Mouse (Mus musculus) testis, adult 2 months (tissue): ENCODE data around the gene Uhrf2. TPM values are rescaled to one million over a fixed set of nuclear protein-coding genes. Genes with fewer than 3 reads are reported as not detected.

Experiments used
- H3K27ac ChIP-seq: fragments of 200-500 bp; 2 replicates; pipeline ENCODE4 v1.5.1; 2012; ENCODE audit warnings: low read depth, low read length; ENCODE audit not compliant: control insufficient read depth, insufficient read depth
- H3K27me3 ChIP-seq: fragments of 200-500 bp; 2 replicates; pipeline ENCODE4 v1.6.1; 2012; ENCODE audit warnings: mild to moderate bottlenecking, low read length, moderate library complexity; ENCODE audit not compliant: control insufficient read depth, insufficient read depth
- H3K36me3 ChIP-seq: fragments of 200-500 bp; 2 replicates; pipeline ENCODE4 v1.6.1; 2012; ENCODE audit warnings: mild to moderate bottlenecking, low read length; ENCODE audit not compliant: control insufficient read depth, insufficient read depth
- H3K4me1 ChIP-seq: fragments of 200-500 bp; 2 replicates; pipeline ENCODE4 v1.6.1; 2012; ENCODE audit warnings: low read length; ENCODE audit not compliant: control insufficient read depth, insufficient read depth
- H3K4me3 ChIP-seq: fragments of 200-500 bp; 2 replicates; pipeline ENCODE4 v1.5.1; 2012; ENCODE audit warnings: low read depth, mild to moderate bottlenecking, low read length, moderate library complexity, mixed read lengths; ENCODE audit not compliant: control insufficient read depth
- CTCF ChIP-seq: fragments of 200-500 bp; IDR thresholded peaks from 2 replicates; pipeline ENCODE4 v1.5.1; 2012; ENCODE audit warnings: low read depth, mild to moderate bottlenecking, inconsistent platforms, low read length, moderate library complexity; ENCODE audit not compliant: control insufficient read depth, insufficient read depth, insufficient replicate concordance
- POLR2A ChIP-seq: fragments of 200-500 bp; IDR thresholded peaks from 2 replicates; pipeline ENCODE4 v1.6.1; 2012; ENCODE audit warnings: low read depth, mild to moderate bottlenecking, inconsistent platforms, low read length, moderate library complexity; ENCODE audit not compliant: control insufficient read depth
- polyA plus RNA-seq: library from polyadenylated mRNA; depleted of rRNA; stranded (reverse); fragments of >200 nt; gene quantifications from 2 replicates; pipeline ENCODE4 v1.2.3, GENCODE M21; 2012

The Uhrf2 gene
- polyA plus RNA-seq, 1 experiment: 14.0 TPM

GRCm38 (mm10) chr19:30054218-30054617 lies 23.9 kb downstream of the Uhrf2 start:
- H3K4me3 ChIP-seq: no peak overlapping the region
- no peak overlapping the region for H3K27ac ChIP-seq
- TF ChIP-seq POLR2A (no peak), CTCF (no peak)
- no peaks in the 10 kb centered on the region for H3K27me3 ChIP-seq
- H3K36me3 ChIP-seq: no peaks in the 10 kb centered on the region
- no peaks in the 10 kb centered on the region for H3K4me1 ChIP-seq

DNA sequence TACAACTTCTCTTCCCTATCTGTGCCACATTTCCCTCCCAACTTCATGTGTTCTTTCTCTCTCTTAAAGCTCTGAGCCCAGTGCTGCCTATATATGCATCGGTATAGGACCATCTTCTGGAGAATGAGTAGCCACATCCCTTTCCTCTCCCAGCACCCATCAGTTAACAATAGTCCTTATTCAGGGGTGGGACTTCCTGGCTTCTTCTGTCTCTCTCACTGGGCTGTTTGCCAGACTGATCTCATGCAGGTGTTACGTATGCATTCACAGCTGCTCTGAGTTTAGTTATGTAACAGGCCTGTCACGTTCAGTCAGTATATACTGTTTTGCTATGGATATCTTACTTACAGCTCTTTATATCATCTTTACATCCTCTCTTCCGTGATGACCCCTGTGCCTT lies 35.5 kb downstream of the Uhrf2 start:
- H3K4me1 ChIP-seq: no peaks in the 10 kb centered on the region
- no peaks in the 10 kb centered on the region for H3K36me3 ChIP-seq
- H3K27me3 ChIP-seq: no peaks in the 10 kb centered on the region
- H3K4me3 ChIP-seq: no peak overlapping the region
- H3K27ac ChIP-seq: no peak overlapping the region
- TF ChIP-seq POLR2A (no peak), CTCF (no peak)

GRCm38 (mm10) chr19:30090163-30090562 lies 59.9 kb downstream of the Uhrf2 start:
- TF ChIP-seq POLR2A (no peak), CTCF (no peak)

DNA sequence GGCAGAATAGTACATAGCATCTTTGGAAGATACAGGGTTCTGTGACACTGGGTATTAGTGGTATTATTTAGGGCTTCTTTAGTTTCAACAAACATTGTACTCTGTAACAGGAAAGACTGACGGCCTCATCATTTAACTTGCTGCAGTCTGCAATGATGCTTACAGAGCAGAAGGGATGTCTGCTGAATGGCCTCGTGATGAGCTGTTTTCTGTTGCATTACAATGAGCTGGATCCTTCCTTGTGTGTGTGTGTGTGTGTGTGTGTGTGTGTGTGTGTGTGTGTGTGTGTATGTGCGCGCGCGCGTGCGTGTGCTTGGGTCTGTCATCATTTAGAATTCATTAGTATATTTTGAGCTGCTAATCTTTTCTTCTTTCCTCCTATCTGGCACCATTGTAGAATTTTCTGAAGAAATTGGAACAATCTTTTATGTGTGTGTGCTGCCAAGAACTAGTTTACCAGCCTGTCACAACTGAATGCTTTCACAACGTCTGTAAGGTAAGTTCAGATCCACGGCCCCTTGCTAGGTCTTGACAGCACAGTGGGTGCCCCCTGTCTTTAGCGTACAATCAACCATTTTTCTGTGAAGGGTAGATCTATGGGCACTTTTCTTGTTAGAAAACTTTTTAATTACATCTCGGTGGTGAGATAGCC lies 61.5 kb downstream of the Uhrf2 start:
- H3K36me3 ChIP-seq: peaks cover 2% of the 10 kb centered on the region
- TF ChIP-seq CTCF: no peak
- TF ChIP-seq POLR2A: no peak
- no peaks in the 10 kb centered on the region for H3K27me3 ChIP-seq
- no peak overlapping the region for H3K27ac ChIP-seq
- no peak overlapping the region for H3K4me3 ChIP-seq
- no peaks in the 10 kb centered on the region for H3K4me1 ChIP-seq

More at GRCm38 (mm10) chr19:30090163-30090562, 59.9 kb downstream of the Uhrf2 start:
- Histone ChIP-seq H3K4me3 (no peak overlapping the region), H3K27ac (no peak overlapping the region), H3K4me1 (no peaks in the 10 kb centered on the region), H3K36me3 (peaks cover 2% of the 10 kb centered on the region), H3K27me3 (no peaks in the 10 kb centered on the region)

DNA sequence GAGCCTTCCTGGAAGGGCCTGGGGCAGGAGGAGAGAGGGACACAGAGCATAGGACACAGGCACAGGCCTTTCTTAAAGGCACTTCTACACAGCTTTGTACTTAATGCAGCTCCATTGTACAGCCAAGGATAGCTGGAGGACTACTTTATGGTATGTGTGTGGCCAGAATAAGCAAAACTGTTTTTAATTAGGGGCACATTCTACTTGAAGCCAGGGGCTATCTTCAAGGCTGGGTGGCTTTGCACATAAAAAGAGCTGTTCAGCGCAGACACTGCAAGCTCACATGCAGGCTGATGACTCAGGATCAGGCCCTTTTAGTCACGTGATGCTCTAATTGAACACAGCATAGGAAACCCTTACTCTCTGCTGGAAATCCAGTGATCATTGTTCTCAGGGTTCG lies 65.9 kb downstream of the Uhrf2 start:
- Histone ChIP-seq H3K36me3 (no peaks in the 10 kb centered on the region; the same call in 1 of the 2 replicates), H3K4me3 (no peak overlapping the region), H3K27me3 (no peaks in the 10 kb centered on the region), H3K27ac (no peak overlapping the region), H3K4me1 (no peaks in the 10 kb centered on the region)
- TF ChIP-seq CTCF (no peak), POLR2A (no peak)

- H3K27ac ChIP-seq: no peak overlapping the region
- H3K4me1 ChIP-seq: no peaks in the 10 kb centered on the region
- H3K27me3 ChIP-seq: no peaks in the 10 kb centered on the region
- TF ChIP-seq CTCF (no peak), POLR2A (no peak)
- H3K36me3 ChIP-seq: no peaks in the 10 kb centered on the region; the same call in 1 of the 2 replicates
- H3K4me3 ChIP-seq: no peak overlapping the region
Observed at GRCm38 (mm10) chr19:30097039-30097438, 66.7 kb downstream of the Uhrf2 start.

- Histone ChIP-seq H3K4me3 (no peak overlapping the region), H3K27me3 (no peaks in the 10 kb centered on the region), H3K27ac (no peak overlapping the region), H3K36me3 (no peaks in the 10 kb centered on the region), H3K4me1 (no peaks in the 10 kb centered on the region)
- TF ChIP-seq CTCF (no peak), POLR2A (no peak)
Observed at GRCm38 (mm10) chr19:30100571-30100970, 70.3 kb downstream of the Uhrf2 start.

- TF ChIP-seq CTCF: no peak
- no peak for TF ChIP-seq POLR2A
- H3K4me1 ChIP-seq: no peaks in the 10 kb centered on the region; the same call in 1 of the 2 replicates
- H3K36me3 ChIP-seq: no peaks in the 10 kb centered on the region
- H3K27ac ChIP-seq: no peak overlapping the region
- no peaks in the 10 kb centered on the region for H3K27me3 ChIP-seq
- H3K4me3 ChIP-seq: no peak overlapping the region
Observed at GRCm38 (mm10) chr19:30102620-30103019, 72.3 kb downstream of the Uhrf2 start.
